8 mouse cellular contexts compared by ENCODE assay signal in genomic region chr5:100820483-100821184, GRCm38 (mm10). TPM values are rescaled to one million over a fixed set of nuclear protein-coding genes. Genes with fewer than 3 reads are reported as not detected.
A peak's percentile ranks its signal among the peaks of the same experiment; 100 is the strongest.
DNase-seq lines count a peak whose midpoint lies in the region; ATAC-seq and TF ChIP-seq lines count a peak whose summit lies in the region.

Gene Abraxas1 (minus strand): TSS chr5:100820965.

- H3K9me3 ChIP-seq in CH12.LX (replicated peaks; ENCODE audit: low read length), result peaks cover 3% of the 10 kb centered on the region
- H3K9me3 ChIP-seq in forebrain, embryonic 11.5 days (ENCODE audit: control insufficient read depth, low read length), result no peaks in the 10 kb centered on the region
- H3K9me3 ChIP-seq in heart, embryonic 16.5 days (replicated peaks; ENCODE audit: control insufficient read depth, low read length), result no peaks in the 10 kb centered on the region
- no peaks in the 10 kb centered on the region for H3K9me3 ChIP-seq in liver, embryonic 15.5 days (replicated peaks)
- no peaks in the 10 kb centered on the region for H3K9me3 ChIP-seq in neural tube, embryonic 11.5 days (ENCODE audit: control insufficient read depth, low read length)
- H3K9me3 ChIP-seq in stomach, embryonic 16.5 days (replicated peaks; ENCODE audit: control insufficient read depth, low read length), result no peaks in the 10 kb centered on the region

- TF ChIP-seq POLR2A in CH12.LX (IDR thresholded peaks at IDR 0.05; ENCODE audit: low read depth, low read length), result peak; percentile 97

- in situ Hi-C loops in CH12.LX (cut with MboI; ENCODE audit: low pct_ligation_motif_present, low pct_unique_long_range_greater_than_20kb, low sequenced_read_pairs), result no loop called here

- peak; percentile 86 for DNase-seq in CH12.LX (ENCODE audit: extremely low read depth)
- DNase-seq in c-Kit-positive CD71-positive TER-119-negative erythroid progenitor cells, embryonic 14.5 days (ENCODE audit: low read depth), result peak; percentile 81
- peak; percentile 92 for DNase-seq in forebrain, embryonic 11.5 days (ENCODE audit: low spot score)
- DNase-seq in kidney, postnatal 36 days, result peak; percentile 86 to 95
- DNase-seq in neural tube, embryonic 11.5 days (ENCODE audit: low spot score), result peak; percentile 89

- H3K4me2 ChIP-seq in CH12.LX (ENCODE audit: insufficient read depth, low read depth, poor library complexity, severe bottlenecking), result peak within 1 kb of the TSS; percentile 82
- H3K4me2 ChIP-seq in forebrain, embryonic 11.5 days (ENCODE audit: low read depth, low read length, severe bottlenecking), result peak within 1 kb of the TSS; percentile 89
- peak within 1 kb of the TSS; percentile 85 for H3K4me2 ChIP-seq in heart, embryonic 16.5 days (ENCODE audit: low read depth, low read length)
- peak within 1 kb of the TSS; percentile 92 for H3K4me2 ChIP-seq in liver, embryonic 15.5 days
- peak within 1 kb of the TSS; percentile 53 for H3K4me2 ChIP-seq in neural tube, embryonic 11.5 days (ENCODE audit: low read depth)
- peak within 1 kb of the TSS; percentile 68 for H3K4me2 ChIP-seq in stomach, embryonic 16.5 days (ENCODE audit: low read depth, low read length)

- H3K9ac ChIP-seq in CH12.LX (ENCODE audit: insufficient read depth, low read depth), result peak within 1 kb of the TSS; percentile 100
- H3K9ac ChIP-seq in forebrain, embryonic 11.5 days (ENCODE audit: low read length), result peak within 1 kb of the TSS; percentile 98
- peak within 1 kb of the TSS; percentile 99 for H3K9ac ChIP-seq in heart, embryonic 16.5 days (ENCODE audit: low read length)
- peak within 1 kb of the TSS; percentile 98 for H3K9ac ChIP-seq in liver, embryonic 15.5 days
- peak within 1 kb of the TSS; percentile 82 for H3K9ac ChIP-seq in neural tube, embryonic 11.5 days (ENCODE audit: low read length)
- peak within 1 kb of the TSS; percentile 91 for H3K9ac ChIP-seq in stomach, embryonic 16.5 days (ENCODE audit: low read length)

- TF ChIP-seq EP300 in CH12.LX (IDR thresholded peaks at IDR 0.05; ENCODE audit: low read length), result 0 out of 2 replicates have a peak, but pooled peaks have one; percentile 22

- dilution Hi-C loops in CH12.LX (cut with MboI; ENCODE audit: extremely low pct_ligation_motif_present, extremely low pct_unique_long_range_greater_than_20kb, low sequenced_read_pairs), result no loop called here

- H3K4me1 ChIP-seq in CH12.LX (ENCODE audit: control insufficient read depth in 1 of 2, insufficient read depth in 2 of 2), result peaks cover 2 to 17% of the 10 kb centered on the region in 2 experiments; a peak in 2 of 4 replicates
- no peaks in the 10 kb centered on the region for H3K4me1 ChIP-seq in forebrain, embryonic 11.5 days (replicated peaks; ENCODE audit: control insufficient read depth, insufficient read depth, low read length)
- no peaks in the 10 kb centered on the region for H3K4me1 ChIP-seq in heart, embryonic 16.5 days (ENCODE audit: control insufficient read depth, insufficient read depth, low read length)
- peaks cover 20% of the 10 kb centered on the region for H3K4me1 ChIP-seq in liver, embryonic 15.5 days (replicated peaks)
- peaks cover 3% of the 10 kb centered on the region; the same call in 1 of the 2 replicates for H3K4me1 ChIP-seq in neural tube, embryonic 11.5 days (ENCODE audit: control insufficient read depth, insufficient read depth, low read length)
- H3K4me1 ChIP-seq in stomach, embryonic 16.5 days (ENCODE audit: control insufficient read depth, insufficient read depth, low read length), result peaks cover 5% of the 10 kb centered on the region; the same call in 1 of the 2 replicates

- no peaks in the 10 kb centered on the region for H3K27me3 ChIP-seq in CH12.LX (replicated peaks)
- H3K27me3 ChIP-seq in forebrain, embryonic 11.5 days (ENCODE audit: control insufficient read depth, insufficient read depth, low read length), result no peaks in the 10 kb centered on the region
- no peaks in the 10 kb centered on the region for H3K27me3 ChIP-seq in heart, embryonic 16.5 days (ENCODE audit: control insufficient read depth, insufficient read depth, low read length)
- no peaks in the 10 kb centered on the region for H3K27me3 ChIP-seq in liver, embryonic 15.5 days
- no peaks in the 10 kb centered on the region for H3K27me3 ChIP-seq in neural tube, embryonic 11.5 days (ENCODE audit: control insufficient read depth, insufficient read depth, low read length)
- no peaks in the 10 kb centered on the region for H3K27me3 ChIP-seq in stomach, embryonic 16.5 days (ENCODE audit: control insufficient read depth, insufficient read depth, low read length)

- peaks cover 25% of the 10 kb centered on the region for H3K79me2 ChIP-seq in CH12.LX (replicated peaks; ENCODE audit: control insufficient read depth, extremely low read depth, insufficient read depth, poor library complexity, severe bottlenecking)

- peak within 1 kb of the TSS; percentile 88 to 98 (median 97) for H3K4me3 ChIP-seq in CH12.LX (replicated peaks in 1 of 3; ENCODE audit: low read depth in 2 of 3, low read length in 2 of 3, poor library complexity in 1 of 3)
- peak within 1 kb of the TSS; percentile 81 for H3K4me3 ChIP-seq in forebrain, embryonic 11.5 days (ENCODE audit: low read depth, low read length)
- peak within 1 kb of the TSS; percentile 95 for H3K4me3 ChIP-seq in heart, embryonic 16.5 days (ENCODE audit: low read length)
- H3K4me3 ChIP-seq in liver, embryonic 15.5 days (replicated peaks), result peak within 1 kb of the TSS; percentile 90
- H3K4me3 ChIP-seq in neural tube, embryonic 11.5 days (ENCODE audit: low read depth, low read length), result peak within 1 kb of the TSS; percentile 79
- H3K4me3 ChIP-seq in stomach, embryonic 16.5 days (replicated peaks; ENCODE audit: low read length), result peak within 1 kb of the TSS; percentile 76

- WGBS in forebrain, embryonic 11.5 days, result under 1% methylated on average over 63 of the region's 63 CpGs
- WGBS in heart, embryonic 16.5 days, result under 1% methylated on average over 62 of the region's 63 CpGs
- under 1% methylated on average over 62 of the region's 63 CpGs for WGBS in liver, embryonic 15.5 days (ENCODE audit: insufficient replicate concordance)
- WGBS in neural tube, embryonic 11.5 days, result under 1% methylated on average over 63 of the region's 63 CpGs
- WGBS in stomach, embryonic 16.5 days, result under 1% methylated on average over 56 of the region's 63 CpGs

- ATAC-seq in forebrain, embryonic 11.5 days (replicated peaks; ENCODE audit: low FRiP score), result peak; percentile 98
- ATAC-seq in heart, embryonic 16.5 days (replicated peaks; ENCODE audit: extremely low read depth, insufficient read depth, low FRiP score), result peak; percentile 95
- ATAC-seq in liver, embryonic 15.5 days (ENCODE audit: insufficient read depth), result peak; percentile 94
- peak; percentile 93 for ATAC-seq in neural tube, embryonic 11.5 days (ENCODE audit: insufficient read depth, low FRiP score, low TSS enrichment)
- ATAC-seq in stomach, embryonic 16.5 days (ENCODE audit: insufficient read depth, low FRiP score), result peak; percentile 94

- peak within 1 kb of the TSS; percentile 60 for H3K27ac ChIP-seq in CH12.LX (ENCODE audit: insufficient read depth, low read depth)
- H3K27ac ChIP-seq in forebrain, embryonic 11.5 days (ENCODE audit: low read depth, low read length), result peak within 1 kb of the TSS; percentile 63; the same call in 1 of the 2 replicates
- peak within 1 kb of the TSS; percentile 78 for H3K27ac ChIP-seq in heart, embryonic 16.5 days (ENCODE audit: low read length)
- H3K27ac ChIP-seq in liver, embryonic 15.5 days (replicated peaks), result peak within 1 kb of the TSS; percentile 88
- H3K27ac ChIP-seq in neural tube, embryonic 11.5 days (ENCODE audit: low read depth, low read length), result peak within 1 kb of the TSS; percentile 31; the same call in 1 of the 2 replicates
- peak within 1 kb of the TSS; percentile 41; the same call in 1 of the 2 replicates for H3K27ac ChIP-seq in stomach, embryonic 16.5 days (ENCODE audit: low read length)

- no peak for TF ChIP-seq RAD21 in CH12.LX (IDR thresholded peaks at IDR 0.05; ENCODE audit: low read depth, low read length)

- H3K36me3 ChIP-seq in CH12.LX (replicated peaks in 1 of 2; ENCODE audit: control insufficient read depth in 1 of 2, insufficient read depth in 1 of 2, low read length in 1 of 2), result peaks cover 15 to 29% of the 10 kb centered on the region in 2 experiments
- no peaks in the 10 kb centered on the region; the same call in 1 of the 2 replicates for H3K36me3 ChIP-seq in forebrain, embryonic 11.5 days (ENCODE audit: control insufficient read depth, insufficient read depth, low read length)
- no peaks in the 10 kb centered on the region for H3K36me3 ChIP-seq in heart, embryonic 16.5 days (ENCODE audit: control insufficient read depth, insufficient read depth)
- H3K36me3 ChIP-seq in liver, embryonic 15.5 days (replicated peaks), result peaks cover 11% of the 10 kb centered on the region
- no peaks in the 10 kb centered on the region for H3K36me3 ChIP-seq in neural tube, embryonic 11.5 days (ENCODE audit: control insufficient read depth, insufficient read depth, low read length)
- no peaks in the 10 kb centered on the region for H3K36me3 ChIP-seq in stomach, embryonic 16.5 days (ENCODE audit: control insufficient read depth, insufficient read depth, low read length)

- TF ChIP-seq CTCF in CH12.LX (conservative IDR thresholded peaks at IDR 0.05 in 1 of 2, IDR thresholded peaks at IDR 0.05 in 1 of 2; ENCODE audit: low read depth in 2 of 2, low read length in 2 of 2), result no peak

TF ChIP-seq in CH12.LX, 34 proteins besides CTCF, POLR2A, EP300 and RAD21 (continues in another document):
- TF ChIP-seq CHD2 (IDR thresholded peaks at IDR 0.05; ENCODE audit: low read length) (0 out of 2 replicates have a peak, but pooled peaks have one; percentile 18), MAFK (IDR thresholded peaks at IDR 0.05; ENCODE audit: insufficient replicate concordance, low read length) (no peak), ZC3H11A (IDR thresholded peaks at IDR 0.05; ENCODE audit: low read depth, low read length) (no peak), GABPA (IDR thresholded peaks at IDR 0.05; ENCODE audit: insufficient replicate concordance, low read depth, low read length) (no peak), USF2 (conservative IDR thresholded peaks at IDR 0.05; ENCODE audit: low read depth, low read length) (no peak), ZNF384 (IDR thresholded peaks at IDR 0.05; ENCODE audit: low read depth, low read length) (0 out of 2 replicates have a peak, but pooled peaks have one; percentile 10), TCF12 (IDR thresholded peaks at IDR 0.05; ENCODE audit: low read depth, low read length) (peak; percentile 94), ZMIZ1 (IDR thresholded peaks at IDR 0.05; ENCODE audit: low read depth, low read length) (peak; percentile 97)

RNA-seq across cellular contexts. Expression of gene Abraxas1, which starts in this region (rescaled TPM):
- 13.4 and 19.0 TPM in 2 replicates for total RNA-seq in CH12.LX (2012; rRNA removed)
- 34.9 and 40.0 TPM in 2 replicates for total RNA-seq in CH12.LX (2014; rRNA removed)
- 29.3 and 30.9 TPM in 2 replicates for polyA plus RNA-seq in CH12.LX (2012; ENCODE audit: insufficient read length, low read depth)
- polyA plus RNA-seq in forebrain, embryonic 11.5 days (2014; fragmentation: Nextera tagmentation; extraction: Ambion mirVana), result 32.3 and 39.5 TPM in 2 replicates
- 29.5 and 38.1 TPM in 2 replicates for polyA plus RNA-seq in heart, embryonic 16.5 days (2015; fragmentation: Nextera tagmentation; extraction: Ambion mirVana)
- 14.1 and 14.9 TPM in 2 replicates for polyA plus RNA-seq in liver, embryonic 15.5 days (2015; fragmentation: Nextera tagmentation; extraction: Ambion mirVana)
- polyA plus RNA-seq in neural tube, embryonic 11.5 days (2014; fragmentation: Nextera tagmentation; extraction: Ambion mirVana), result 21.9 and 22.7 TPM in 2 replicates
- polyA plus RNA-seq in stomach, embryonic 16.5 days (2015; fragmentation: Nextera tagmentation; extraction: Ambion mirVana), result 25.5 and 28.5 TPM in 2 replicates

Comparison
In these comparisons a context has a peak if more than half of its experiments do, and no peak if none do; other contexts are left out.
1. Peak in every context shown above with its lines: DNase-seq, ATAC-seq, H3K4me3 ChIP-seq and H3K27ac ChIP-seq.
2. H3K27ac ChIP-seq: peak in every context shown above with its lines; median percentile 88 in liver, embryonic 15.5 days; 78 in heart, embryonic 16.5 days; 63 in forebrain, embryonic 11.5 days; 60 in CH12.LX; 41 in stomach, embryonic 16.5 days; 31 in neural tube, embryonic 11.5 days.